Mouse (Mus musculus) liver, embryonic 14.5 days (tissue): ENCODE measurements around the gene Siah2.

Source experiments
- CTCF ChIP-seq: IDR thresholded peaks from 2 replicates; pipeline ENCODE4 v1.5.1; 2016; ENCODE audit warnings: antibody characterized with exemption, low read depth, control low read depth
- EP300 ChIP-seq: IDR thresholded peaks from 2 replicates; pipeline ENCODE4 v1.6.1; 2016; ENCODE audit warnings: antibody characterized with exemption, low read depth

- TF ChIP-seq CTCF: no peak
- no peak for TF ChIP-seq EP300
Measured at GRCm38 (mm10) chr3:58695044-58695443, 2.8 kb upstream of the Siah2 start.
